Mouse (Mus musculus): Measurements from ENCODE around the gene Ispd.
"Not testable (repeated sequence)": the region's sequence is repeated elsewhere in the genome, so short reads cannot be mapped to it uniquely, and the experiment has no call there.

The Ispd gene

GRCm38 (mm10) chr12:36381441-36382340, at the start of gene Ispd, which contains the start of gene D630036H23Rik:
Ispd (plus strand) TSS chr12:36381450.
D630036H23Rik (minus strand) TSS chr12:36382181.
- in situ Hi-C loops (cut with MboI; ENCODE audit: low pct_unique_long_range_greater_than_20kb in 1 of 2, low sequenced_read_pairs in 2 of 2, unreplicated experiment in 1 of 2), result no loop called here

- in situ Hi-C loops (cut with MboI; ENCODE audit: low pct_unique_long_range_greater_than_20kb in 1 of 2, low sequenced_read_pairs in 2 of 2, unreplicated experiment in 1 of 2), result no loop called here
Observed at GRCm38 (mm10) chr12:36332676-36333075, 48.6 kb upstream of the Ispd start.

- in situ Hi-C loops (cut with MboI; ENCODE audit: low pct_unique_long_range_greater_than_20kb in 1 of 2, low sequenced_read_pairs in 2 of 2, unreplicated experiment in 1 of 2), result no loop called here
Observed at GRCm38 (mm10) chr12:36333837-36334281, 47.4 kb upstream of the Ispd start.

GRCm38 (mm10) chr12:36344131-36344530, 37.1 kb upstream of the Ispd start:
- in situ Hi-C loops (cut with MboI; ENCODE audit: low pct_unique_long_range_greater_than_20kb in 1 of 2, low sequenced_read_pairs in 2 of 2, unreplicated experiment in 1 of 2), result no loop called here

GRCm38 (mm10) chr12:36360064-36360463, 21.2 kb upstream of the Ispd start:
- in situ Hi-C loops (cut with MboI; ENCODE audit: low pct_unique_long_range_greater_than_20kb in 1 of 2, low sequenced_read_pairs in 2 of 2, unreplicated experiment in 1 of 2), result no loop called here

GRCm38 (mm10) chr12:36360693-36361092, 20.6 kb upstream of the Ispd start:
- in situ Hi-C loops (cut with MboI; ENCODE audit: low pct_unique_long_range_greater_than_20kb in 1 of 2, low sequenced_read_pairs in 2 of 2, unreplicated experiment in 1 of 2), result no loop called here

DNA sequence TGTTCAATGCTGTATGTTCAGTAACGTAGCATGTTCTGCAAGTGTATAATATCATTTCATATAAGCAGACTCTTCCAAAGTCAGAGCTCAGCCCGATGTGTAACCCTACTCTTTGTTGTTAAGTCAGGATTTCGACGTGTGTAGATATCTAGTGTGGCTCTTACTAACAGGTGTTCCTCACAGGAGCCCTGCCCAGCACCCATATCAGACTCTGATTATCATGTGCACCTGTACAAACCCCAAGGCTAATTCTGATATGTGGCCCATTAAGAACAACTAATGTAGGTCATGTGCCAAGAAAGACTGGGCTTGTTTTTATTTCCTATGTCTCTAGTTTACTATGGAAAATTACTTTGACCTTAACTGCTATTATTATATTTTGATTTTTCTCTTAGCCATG, 17.2 kb upstream of the Ispd start:
- in situ Hi-C loops (cut with MboI; ENCODE audit: low pct_unique_long_range_greater_than_20kb in 1 of 2, low sequenced_read_pairs in 2 of 2, unreplicated experiment in 1 of 2), result no loop called here

- in situ Hi-C loops (cut with MboI; ENCODE audit: low pct_unique_long_range_greater_than_20kb in 1 of 2, low sequenced_read_pairs in 2 of 2, unreplicated experiment in 1 of 2), result no loop called here
Observed at GRCm38 (mm10) chr12:36373237-36373998, 7.8 kb upstream of the Ispd start.

- in situ Hi-C loops (cut with MboI; ENCODE audit: low pct_unique_long_range_greater_than_20kb in 1 of 2, low sequenced_read_pairs in 2 of 2, unreplicated experiment in 1 of 2), result not testable (repeated sequence)
Observed at GRCm38 (mm10) chr12:36376391-36376790, 4.9 kb upstream of the Ispd start.

DNA sequence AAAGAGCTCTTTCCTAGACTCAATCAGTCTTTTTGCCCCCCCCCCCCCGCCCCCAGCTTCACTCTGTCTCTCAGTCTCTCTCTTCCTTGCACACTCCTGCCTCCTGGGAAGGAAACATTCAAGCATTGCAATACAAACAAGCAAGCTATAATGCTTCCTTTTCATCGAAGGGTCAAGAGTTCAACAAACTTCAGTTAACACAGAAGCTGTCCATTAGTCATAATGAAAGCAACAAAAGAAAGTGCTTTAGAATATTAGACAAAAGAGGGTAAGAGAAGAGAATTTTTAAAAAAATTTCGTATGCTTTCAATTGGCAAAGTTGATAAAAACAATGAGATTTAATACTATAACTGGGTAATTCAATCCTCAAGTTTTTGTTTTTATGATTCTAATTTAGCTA, 996 bp upstream of the Ispd start:
- in situ Hi-C loops (cut with MboI; ENCODE audit: low pct_unique_long_range_greater_than_20kb in 1 of 2, low sequenced_read_pairs in 2 of 2, unreplicated experiment in 1 of 2), result no loop called here

GRCm38 (mm10) chr12:36380806-36381205, 444 bp upstream of the Ispd start:
- in situ Hi-C loops (cut with MboI; ENCODE audit: low pct_unique_long_range_greater_than_20kb in 1 of 2, low sequenced_read_pairs in 2 of 2, unreplicated experiment in 1 of 2), result no loop called here

GRCm38 (mm10) chr12:36385386-36385785, 4.1 kb downstream of the Ispd start:
- in situ Hi-C loops (cut with MboI; ENCODE audit: low pct_unique_long_range_greater_than_20kb in 1 of 2, low sequenced_read_pairs in 2 of 2, unreplicated experiment in 1 of 2), result no loop called here

GRCm38 (mm10) chr12:36386991-36387390, 5.7 kb downstream of the Ispd start:
- in situ Hi-C loops (cut with MboI; ENCODE audit: low pct_unique_long_range_greater_than_20kb in 1 of 2, low sequenced_read_pairs in 2 of 2, unreplicated experiment in 1 of 2), result no loop called here

DNA sequence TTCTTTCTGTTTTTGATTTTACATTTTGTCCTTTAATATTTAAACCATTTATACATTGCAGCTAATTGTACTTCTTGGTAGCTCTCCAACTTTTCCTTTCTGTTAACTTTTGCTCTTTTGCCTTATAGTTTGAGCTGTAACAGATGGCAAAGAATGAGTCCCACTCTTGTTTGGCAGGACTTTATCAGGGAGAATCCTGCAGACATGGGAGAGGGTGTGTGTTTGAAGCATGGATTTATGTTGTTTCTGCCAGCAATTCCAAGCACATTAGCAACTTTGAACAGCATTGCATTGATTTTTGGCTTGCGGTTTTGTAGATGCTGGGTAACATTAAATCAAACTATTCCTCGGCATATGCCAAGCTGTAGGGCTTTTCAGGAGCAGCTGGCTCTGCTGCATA, 13.9 kb downstream of the Ispd start:
- in situ Hi-C loops (cut with MboI; ENCODE audit: low pct_unique_long_range_greater_than_20kb in 1 of 2, low sequenced_read_pairs in 2 of 2, unreplicated experiment in 1 of 2), result no loop called here

DNA sequence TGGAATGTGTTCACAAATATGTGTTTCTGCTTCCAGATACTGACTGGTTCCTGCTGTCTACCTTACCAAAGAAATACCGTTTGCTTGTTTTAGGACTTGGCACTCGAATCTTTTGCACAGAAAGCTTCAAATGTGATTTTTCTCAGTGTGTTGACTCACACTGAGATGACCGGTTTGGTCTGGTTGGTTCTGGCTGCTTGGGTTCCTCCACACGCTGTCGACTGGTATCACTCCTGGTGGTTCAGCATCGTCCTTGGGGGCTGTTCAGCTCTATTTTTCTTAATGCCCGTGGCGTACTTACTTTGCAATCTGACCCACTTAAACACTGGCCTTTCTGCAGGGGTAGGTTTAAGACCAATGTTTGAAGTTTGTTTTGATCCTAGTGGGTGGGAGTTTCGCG, 42.4 kb downstream of the Ispd start:
- in situ Hi-C loops (cut with MboI; ENCODE audit: low pct_unique_long_range_greater_than_20kb in 1 of 2, low sequenced_read_pairs in 2 of 2, unreplicated experiment in 1 of 2), result no loop called here

DNA sequence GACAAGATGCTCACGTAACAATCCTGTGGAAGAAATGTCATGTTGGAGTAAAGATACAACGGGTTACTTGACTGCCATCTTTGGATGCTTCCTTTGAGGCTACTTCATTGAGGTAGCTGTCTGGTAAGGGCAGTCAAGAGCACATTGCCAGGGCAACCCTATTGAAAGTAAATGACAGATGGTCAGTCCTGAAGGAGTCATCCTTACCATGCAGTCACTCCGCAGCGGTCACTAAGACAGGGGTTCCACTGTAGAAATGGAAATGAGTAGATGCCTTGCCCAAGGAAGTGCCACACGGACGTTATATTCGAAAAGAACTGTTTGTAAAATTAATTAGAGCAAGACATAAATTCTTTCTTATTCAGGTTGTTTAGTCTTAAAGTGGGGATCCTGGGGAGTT, 44.0 kb downstream of the Ispd start:
- in situ Hi-C loops (cut with MboI; ENCODE audit: low pct_unique_long_range_greater_than_20kb in 1 of 2, low sequenced_read_pairs in 2 of 2, unreplicated experiment in 1 of 2), result no loop called here

- in situ Hi-C loops (cut with MboI; ENCODE audit: low pct_unique_long_range_greater_than_20kb in 1 of 2, low sequenced_read_pairs in 2 of 2, unreplicated experiment in 1 of 2), result no loop called here
Observed at GRCm38 (mm10) chr12:36426163-36427045, 45.2 kb downstream of the Ispd start.

GRCm38 (mm10) chr12:36436956-36437355, 55.7 kb downstream of the Ispd start:
- in situ Hi-C loops (cut with MboI; ENCODE audit: low pct_unique_long_range_greater_than_20kb in 1 of 2, low sequenced_read_pairs in 2 of 2, unreplicated experiment in 1 of 2), result no loop called here

DNA sequence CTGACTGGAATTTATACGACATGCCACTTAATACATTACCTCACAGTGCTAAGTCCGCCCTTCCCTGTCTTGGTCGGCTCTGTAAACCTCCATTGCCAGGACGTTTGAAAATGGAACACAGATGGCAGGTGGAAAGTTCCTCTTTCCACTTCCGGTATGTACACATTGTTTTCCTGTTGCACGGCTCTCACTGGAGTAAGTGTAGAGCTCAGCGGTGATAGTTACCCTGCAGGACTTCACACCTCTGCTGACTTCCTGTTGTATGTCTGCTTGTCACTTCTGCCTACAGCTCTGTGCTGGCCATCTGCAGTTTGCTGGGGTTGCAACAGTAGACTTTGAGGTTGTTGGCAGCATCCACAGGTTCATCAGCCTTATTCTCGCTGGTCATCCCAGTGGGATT, 58.1 kb downstream of the Ispd start:
- in situ Hi-C loops (cut with MboI; ENCODE audit: low pct_unique_long_range_greater_than_20kb in 1 of 2, low sequenced_read_pairs in 2 of 2, unreplicated experiment in 1 of 2), result no loop called here

All from mouse embryonic stem cell (cell line).